Mouse (Mus musculus) embryo, embryonic 9.5 days (tissue): ENCODE data around the gene Il17rd.

ENCODE experiments used
- DNase-seq: peaks from one replicate; pipeline ENCODE4 v3.0.0-alpha.2; 2017; ENCODE audit errors: extremely low spot score

Gene Il17rd

DNA sequence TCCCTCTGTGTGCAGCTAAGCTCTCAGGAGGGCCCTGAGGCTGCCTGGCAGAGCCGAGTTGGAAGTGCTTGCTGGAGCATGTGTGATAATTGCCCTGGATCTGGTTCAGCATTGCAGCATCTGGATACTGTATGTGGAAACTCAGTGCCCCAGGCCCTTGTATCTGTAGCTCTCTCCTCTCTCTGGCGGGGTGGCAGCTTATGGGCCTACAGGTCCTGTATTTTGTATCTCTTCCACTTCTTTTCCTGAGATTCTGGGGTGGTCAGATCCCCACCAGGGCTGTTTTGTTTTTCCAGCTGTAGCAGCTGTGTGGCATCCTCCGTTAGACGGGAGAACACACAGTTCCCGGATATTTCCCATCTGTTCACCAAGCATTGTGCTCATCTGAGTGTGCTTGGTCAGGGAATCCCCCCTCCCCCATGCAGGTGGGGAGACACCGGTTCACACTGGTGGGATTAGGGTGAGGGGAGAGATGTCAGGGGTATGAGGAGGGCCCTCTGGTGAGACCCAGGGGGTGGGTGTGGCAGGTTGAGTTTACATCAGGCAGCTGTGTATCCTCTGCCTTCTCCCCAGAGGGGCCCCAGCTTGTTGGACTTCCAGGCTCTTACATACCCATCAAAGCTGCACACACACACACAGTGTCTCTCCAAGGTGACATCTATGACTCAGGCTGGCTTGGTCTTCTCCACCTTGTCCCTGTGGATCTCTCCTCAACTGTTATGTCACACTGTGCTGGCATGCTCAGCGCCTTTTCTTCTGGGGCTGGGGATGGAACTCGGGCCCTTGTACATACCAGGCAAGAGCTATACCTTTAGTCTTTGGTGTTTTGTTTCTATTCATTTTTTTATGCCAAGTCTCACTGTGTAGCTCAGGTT, 106.7 kb downstream of the Il17rd start:
- DNase-seq = peak; percentile 15

DNA sequence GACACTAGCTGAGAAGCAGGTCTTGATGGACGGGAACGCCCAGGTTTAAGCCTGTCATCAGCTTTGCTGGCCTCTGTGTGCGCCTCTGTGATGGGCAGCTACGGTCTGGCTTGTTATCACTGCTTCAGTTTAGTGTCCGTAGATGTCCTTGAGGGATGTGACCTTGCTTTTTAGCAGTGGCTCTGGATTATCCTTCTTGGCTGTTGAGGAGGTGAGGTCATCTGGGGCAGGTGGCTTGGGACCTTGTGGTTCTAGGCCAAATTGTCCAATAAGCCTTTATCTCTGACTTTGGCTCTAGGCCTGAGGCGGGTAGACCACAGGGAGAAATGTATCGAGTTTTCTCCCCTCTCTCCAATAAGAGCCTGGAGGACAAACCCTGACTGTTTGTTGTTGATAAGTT, 109.0 kb downstream of the Il17rd start:
- DNase-seq = no peak

DNA sequence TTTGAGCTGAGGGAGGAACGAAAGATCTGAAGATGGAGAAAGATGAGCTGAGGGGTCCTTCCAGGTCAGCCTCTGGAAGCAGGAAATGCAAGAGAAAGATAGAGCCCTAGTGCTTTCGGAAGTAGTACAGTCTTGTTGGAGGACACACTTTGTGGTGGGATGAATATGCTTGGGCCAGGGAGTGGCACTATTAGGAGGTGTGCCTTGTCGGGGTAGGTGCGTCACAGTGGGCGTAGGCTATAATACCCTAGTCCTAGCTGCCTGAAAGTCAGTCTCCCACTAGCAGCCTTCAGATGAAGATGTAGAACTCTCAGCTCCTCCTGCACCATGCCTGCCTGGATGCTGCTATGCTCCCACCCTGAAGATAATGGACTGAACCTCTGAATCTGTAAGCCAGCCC, 110.7 kb downstream of the Il17rd start:
- DNase-seq = no peak

DNA sequence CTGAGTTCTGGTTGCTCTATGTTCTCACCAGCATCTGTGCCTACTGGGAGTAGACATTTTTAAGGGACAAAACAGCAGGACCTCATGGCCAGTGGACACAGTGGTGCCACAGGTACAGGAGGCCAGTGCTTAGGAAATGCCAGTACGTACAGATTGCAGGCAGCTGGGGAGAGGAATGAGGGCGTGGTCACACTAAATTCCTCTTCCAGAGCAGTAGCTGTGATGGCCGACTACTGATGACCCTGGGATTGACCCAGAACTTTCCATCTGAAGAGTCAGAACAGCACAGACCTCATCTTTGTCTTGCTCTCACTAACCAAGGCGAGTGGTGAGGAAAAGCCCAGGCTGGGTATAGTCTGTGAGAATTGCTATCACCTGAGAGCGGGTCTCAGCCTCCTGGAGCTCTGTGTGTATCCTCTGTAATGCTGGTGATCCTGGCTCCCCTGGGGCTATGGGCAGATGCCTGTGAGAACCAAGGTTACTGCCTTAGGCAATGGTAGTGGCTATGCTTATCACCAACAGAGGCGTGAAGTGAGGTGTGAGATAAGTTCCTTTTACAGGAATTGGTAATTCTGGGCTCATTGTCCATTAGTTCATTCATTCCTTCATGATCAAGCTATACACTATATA, 111.4 kb downstream of the Il17rd start:
- DNase-seq = no peak

DNA sequence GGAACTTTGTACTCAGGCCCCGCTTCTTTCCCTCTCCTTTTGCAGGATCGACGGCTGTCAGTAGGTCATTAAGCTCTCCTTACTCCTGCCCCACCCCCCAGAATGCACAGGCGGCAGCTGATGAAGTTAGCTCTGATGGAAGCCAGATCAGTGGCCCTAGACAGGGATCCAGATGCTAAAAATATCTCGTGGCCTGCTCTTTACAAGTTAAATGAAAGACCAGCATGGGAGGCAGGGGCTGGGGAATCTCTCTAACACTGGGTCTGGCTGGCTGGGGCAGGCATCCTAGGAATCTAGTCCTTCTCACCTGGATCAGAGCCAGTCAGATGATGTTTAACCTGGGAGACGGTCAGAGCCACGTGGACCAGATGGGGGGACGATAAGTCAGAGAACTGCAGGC, 112.7 kb downstream of the Il17rd start:
- peak; percentile 26 for DNase-seq

DNA sequence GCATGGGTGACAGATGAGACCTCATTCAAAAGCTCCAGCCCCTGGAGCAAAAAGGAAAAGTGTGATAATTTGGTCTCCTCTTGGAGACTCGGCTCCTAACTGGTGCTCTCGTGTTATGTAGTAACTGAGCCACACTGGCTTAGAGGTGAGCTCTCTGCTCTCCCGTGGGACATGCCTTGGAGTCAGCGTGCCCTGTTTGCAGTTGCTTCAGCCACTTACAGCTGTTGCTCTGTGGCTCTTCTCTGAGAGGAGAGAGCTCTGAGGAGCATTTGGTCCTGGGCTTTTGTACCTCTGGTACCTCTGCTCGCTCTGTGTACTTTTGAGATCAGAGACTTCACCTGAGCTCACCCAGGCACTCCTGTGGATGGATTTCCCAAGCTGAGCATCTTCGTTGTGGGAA, 116.3 kb downstream of the Il17rd start:
- no peak for DNase-seq

DNA sequence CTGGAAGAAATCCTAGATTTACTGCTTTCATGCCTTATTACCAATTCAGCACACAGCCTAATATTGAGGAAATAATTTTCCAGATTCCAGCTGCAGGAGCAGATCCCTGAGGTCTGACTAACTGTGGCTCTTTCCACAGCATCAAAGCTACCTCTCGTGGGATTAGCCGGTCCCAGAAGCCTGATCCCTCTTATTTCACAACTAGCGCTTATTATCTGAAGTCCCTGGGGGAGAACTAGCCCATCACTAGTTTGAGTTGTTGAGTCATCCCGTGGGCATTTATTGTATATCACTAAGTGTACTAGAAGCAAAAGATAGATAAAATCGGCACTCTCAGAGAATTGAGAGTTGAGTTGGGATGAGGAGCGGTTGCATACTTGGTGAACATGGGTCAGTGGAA, 117.3 kb downstream of the Il17rd start:
- DNase-seq = no peak
